Mouse (Mus musculus): Measurements from ENCODE around the gene Them7.

DNA sequence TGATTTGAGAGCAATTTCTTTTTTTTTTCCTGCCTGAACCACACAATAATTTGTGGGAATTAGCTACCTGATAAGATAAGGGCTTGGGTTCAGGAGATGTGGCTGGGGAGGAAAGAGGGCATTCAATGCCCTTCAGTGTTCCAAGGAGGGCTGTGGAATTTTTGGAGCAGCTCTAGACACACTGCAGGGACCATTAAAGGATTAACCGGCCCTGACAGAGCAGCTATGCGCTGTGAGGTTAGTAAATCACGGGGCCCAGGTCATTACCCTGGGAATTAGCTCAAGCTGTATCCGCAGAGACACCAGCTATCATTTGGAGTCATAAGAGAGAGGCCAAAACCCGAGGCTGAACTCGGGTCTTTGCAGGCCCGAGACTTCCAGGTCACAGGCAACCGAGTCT, 24.0 kb upstream of the Them7 start:
- TF ChIP-seq CTCF (IDR thresholded peaks at IDR 0.05; ENCODE audit: low read depth) (no peak), EP300 (optimal IDR thresholded peaks at IDR 0.05) (no peak)

All from stomach, postnatal 0 days (tissue).